Mouse (Mus musculus): ENCODE results near the gene Slc22a20.

Slc22a20 gene

GRCm38 (mm10) chr19:5988815-5989452 is 3.0 kb upstream of the Slc22a20 start:
- DNase-seq = peak; percentile 82

- DNase-seq = no peak
These were observed 2.3 kb upstream of the Slc22a20 start for GRCm38 (mm10) chr19:5988027-5988814.

GRCm38 (mm10) chr19:5980477-5980876 is 5.5 kb downstream of the Slc22a20 start:
- DNase-seq = no peak

GRCm38 (mm10) chr19:5977717-5978116 is 8.2 kb downstream of the Slc22a20 start:
- no peak for DNase-seq

GRCm38 (mm10) chr19:5975676-5976075 is 10.3 kb downstream of the Slc22a20 start:
- DNase-seq = no peak

- DNase-seq = no peak
These were observed 10.8 kb downstream of the Slc22a20 start for GRCm38 (mm10) chr19:5975112-5975511.

- DNase-seq = no peak
These were observed 18.3 kb downstream of the Slc22a20 start for GRCm38 (mm10) chr19:5967664-5968063.

GRCm38 (mm10) chr19:5966786-5967185 is 19.2 kb downstream of the Slc22a20 start:
- no peak for DNase-seq

- DNase-seq = no peak
These were observed 20.0 kb downstream of the Slc22a20 start for GRCm38 (mm10) chr19:5965910-5966309.

GRCm38 (mm10) chr19:5965280-5965679 is 20.7 kb downstream of the Slc22a20 start:
- DNase-seq = peak; percentile 86

GRCm38 (mm10) chr19:5964804-5965203 is 21.1 kb downstream of the Slc22a20 start:
- no peak for DNase-seq

- DNase-seq = peak; percentile 91
These were observed 21.9 kb downstream of the Slc22a20 start, which contains the start of gene Pola2 for GRCm38 (mm10) chr19:5963883-5964562. Gene Pola2 (minus strand): TSS chr19:5964202.

- DNase-seq = no peak
These were observed 23.3 kb downstream of the Slc22a20 start for GRCm38 (mm10) chr19:5962651-5963050.

- no peak for DNase-seq
These were observed 28.6 kb downstream of the Slc22a20 start for GRCm38 (mm10) chr19:5957371-5957770.

- peak; percentile 90 for DNase-seq
These were observed 29.3 kb downstream of the Slc22a20 start for GRCm38 (mm10) chr19:5956685-5957084.

- DNase-seq = no peak
These were observed 30.0 kb downstream of the Slc22a20 start for GRCm38 (mm10) chr19:5955704-5956670.

GRCm38 (mm10) chr19:5954936-5955335 is 31.0 kb downstream of the Slc22a20 start:
- no peak for DNase-seq

- DNase-seq = no peak
These were observed 31.8 kb downstream of the Slc22a20 start for GRCm38 (mm10) chr19:5954031-5954710.

GRCm38 (mm10) chr19:5953201-5953770 is 32.7 kb downstream of the Slc22a20 start:
- no peak for DNase-seq

- peak; percentile 60 for DNase-seq
These were observed 33.8 kb downstream of the Slc22a20 start for GRCm38 (mm10) chr19:5952071-5952691.

GRCm38 (mm10) chr19:5951631-5952030 is 34.3 kb downstream of the Slc22a20 start:
- no peak for DNase-seq
